Mouse (Mus musculus): ENCODE results near the gene Ryr3. TPM values are rescaled to one million over a fixed set of nuclear protein-coding genes. Genes with fewer than 3 reads are reported as not detected.

Gene Ryr3
- polyA plus RNA-seq, 1 experiment from 2014 or later, result 1.5 TPM

GRCm38 (mm10) chr2:113058914-113059313, 158.0 kb downstream of the Ryr3 start:
- Histone ChIP-seq H3K27me3 (replicated peaks; ENCODE audit: control insufficient read depth, insufficient read depth, low read length) (no peaks in the 10 kb centered on the region), H3K4me2 (ENCODE audit: low read depth, low read length) (no peak overlapping the region), H3K9me3 (ENCODE audit: control insufficient read depth, low read length) (no peaks in the 10 kb centered on the region), H3K36me3 (ENCODE audit: control insufficient read depth, insufficient read depth, low read length) (no peaks in the 10 kb centered on the region), H3K9ac (ENCODE audit: low read depth, low read length) (no peak overlapping the region), H3K4me1 (ENCODE audit: control insufficient read depth, insufficient read depth, low read length) (no peaks in the 10 kb centered on the region), H3K27ac (ENCODE audit: low read length) (no peak overlapping the region), H3K4me3 (ENCODE audit: low read length) (no peak overlapping the region)
- ATAC-seq, result no peak
- 61% methylated on average over 5 of the region's 5 CpGs for WGBS

GRCm38 (mm10) chr2:113058116-113058515, 158.8 kb downstream of the Ryr3 start:
- 63% methylated on average over 3 of the region's 3 CpGs for WGBS
- Histone ChIP-seq H3K4me2 (ENCODE audit: low read depth, low read length) (no peak overlapping the region), H3K4me3 (ENCODE audit: low read length) (no peak overlapping the region), H3K9me3 (ENCODE audit: control insufficient read depth, low read length) (no peaks in the 10 kb centered on the region), H3K4me1 (ENCODE audit: control insufficient read depth, insufficient read depth, low read length) (no peaks in the 10 kb centered on the region), H3K36me3 (ENCODE audit: control insufficient read depth, insufficient read depth, low read length) (no peaks in the 10 kb centered on the region), H3K27ac (ENCODE audit: low read length) (no peak overlapping the region), H3K9ac (ENCODE audit: low read depth, low read length) (no peak overlapping the region), H3K27me3 (replicated peaks; ENCODE audit: control insufficient read depth, insufficient read depth, low read length) (no peaks in the 10 kb centered on the region)
- ATAC-seq, result no peak

- ATAC-seq, result no peak
- H3K27ac ChIP-seq (ENCODE audit: low read length), result no peak overlapping the region
- H3K9me3 ChIP-seq (ENCODE audit: control insufficient read depth, low read length), result no peaks in the 10 kb centered on the region
- H3K36me3 ChIP-seq (ENCODE audit: control insufficient read depth, insufficient read depth, low read length), result no peaks in the 10 kb centered on the region
- whole genome bisulfite sequencing, result 70% methylated on average over 2 of the region's 2 CpGs
- no peak overlapping the region for H3K9ac ChIP-seq (ENCODE audit: low read depth, low read length)
- no peaks in the 10 kb centered on the region for H3K4me1 ChIP-seq (ENCODE audit: control insufficient read depth, insufficient read depth, low read length)
- no peak overlapping the region for H3K4me2 ChIP-seq (ENCODE audit: low read depth, low read length)
- no peak overlapping the region for H3K4me3 ChIP-seq (ENCODE audit: low read length)
- no peaks in the 10 kb centered on the region for H3K27me3 ChIP-seq (replicated peaks; ENCODE audit: control insufficient read depth, insufficient read depth, low read length)
Observed at GRCm38 (mm10) chr2:113055591-113055990, 161.3 kb downstream of the Ryr3 start.

GRCm38 (mm10) chr2:113049831-113050230, 167.1 kb downstream of the Ryr3 start:
- no peaks in the 10 kb centered on the region for H3K36me3 ChIP-seq (ENCODE audit: control insufficient read depth, insufficient read depth, low read length)
- H3K9ac ChIP-seq (ENCODE audit: low read depth, low read length), result no peak overlapping the region
- H3K27me3 ChIP-seq (replicated peaks; ENCODE audit: control insufficient read depth, insufficient read depth, low read length), result no peaks in the 10 kb centered on the region
- H3K27ac ChIP-seq (ENCODE audit: low read length), result no peak overlapping the region
- peak; percentile 86 for ATAC-seq
- no peaks in the 10 kb centered on the region for H3K9me3 ChIP-seq (ENCODE audit: control insufficient read depth, low read length)
- H3K4me1 ChIP-seq (ENCODE audit: control insufficient read depth, insufficient read depth, low read length), result no peaks in the 10 kb centered on the region
- no peak overlapping the region for H3K4me3 ChIP-seq (ENCODE audit: low read length)
- H3K4me2 ChIP-seq (ENCODE audit: low read depth, low read length), result no peak overlapping the region
- 28% methylated on average over 1 of the region's 1 CpGs for WGBS

GRCm38 (mm10) chr2:113036550-113036949, 180.3 kb downstream of the Ryr3 start:
- 84% methylated on average over 2 of the region's 2 CpGs for WGBS

GRCm38 (mm10) chr2:113030689-113031088, 186.2 kb downstream of the Ryr3 start:
- Histone ChIP-seq H3K4me3 (ENCODE audit: low read length) (no peak overlapping the region), H3K9ac (ENCODE audit: low read depth, low read length) (no peak overlapping the region), H3K27me3 (replicated peaks; ENCODE audit: control insufficient read depth, insufficient read depth, low read length) (no peaks in the 10 kb centered on the region), H3K27ac (ENCODE audit: low read length) (no peak overlapping the region), H3K4me1 (ENCODE audit: control insufficient read depth, insufficient read depth, low read length) (no peaks in the 10 kb centered on the region), H3K36me3 (ENCODE audit: control insufficient read depth, insufficient read depth, low read length) (no peaks in the 10 kb centered on the region), H3K9me3 (ENCODE audit: control insufficient read depth, low read length) (no peaks in the 10 kb centered on the region), H3K4me2 (ENCODE audit: low read depth, low read length) (no peak overlapping the region)
- whole genome bisulfite sequencing, result 92% methylated on average over 5 of the region's 5 CpGs
- ATAC-seq, result no peak

More at GRCm38 (mm10) chr2:113036550-113036949, 180.3 kb downstream of the Ryr3 start:
- Histone ChIP-seq H3K9ac (ENCODE audit: low read depth, low read length) (no peak overlapping the region), H3K27ac (ENCODE audit: low read length) (no peak overlapping the region), H3K36me3 (ENCODE audit: control insufficient read depth, insufficient read depth, low read length) (no peaks in the 10 kb centered on the region), H3K27me3 (replicated peaks; ENCODE audit: control insufficient read depth, insufficient read depth, low read length) (no peaks in the 10 kb centered on the region), H3K4me2 (ENCODE audit: low read depth, low read length) (no peak overlapping the region), H3K4me3 (ENCODE audit: low read length) (no peak overlapping the region), H3K4me1 (ENCODE audit: control insufficient read depth, insufficient read depth, low read length) (no peaks in the 10 kb centered on the region), H3K9me3 (ENCODE audit: control insufficient read depth, low read length) (no peaks in the 10 kb centered on the region)
- no peak for ATAC-seq

GRCm38 (mm10) chr2:113019896-113020295, 197.0 kb downstream of the Ryr3 start:
- ATAC-seq, result no peak
- 68% methylated on average over 7 of the region's 7 CpGs for WGBS

GRCm38 (mm10) chr2:113018278-113018677, 198.6 kb downstream of the Ryr3 start:
- WGBS, result 73% methylated on average over 1 of the region's 1 CpGs
- no peak for ATAC-seq

More at GRCm38 (mm10) chr2:113019896-113020295, 197.0 kb downstream of the Ryr3 start:
- Histone ChIP-seq H3K9ac (ENCODE audit: low read depth, low read length) (no peak overlapping the region), H3K27me3 (replicated peaks; ENCODE audit: control insufficient read depth, insufficient read depth, low read length) (no peaks in the 10 kb centered on the region), H3K4me3 (ENCODE audit: low read length) (no peak overlapping the region), H3K4me2 (ENCODE audit: low read depth, low read length) (no peak overlapping the region), H3K27ac (ENCODE audit: low read length) (no peak overlapping the region), H3K36me3 (ENCODE audit: control insufficient read depth, insufficient read depth, low read length) (no peaks in the 10 kb centered on the region), H3K9me3 (ENCODE audit: control insufficient read depth, low read length) (no peaks in the 10 kb centered on the region), H3K4me1 (ENCODE audit: control insufficient read depth, insufficient read depth, low read length) (no peaks in the 10 kb centered on the region)

GRCm38 (mm10) chr2:113016236-113016635, 200.7 kb downstream of the Ryr3 start:
- WGBS, result 80% methylated on average over 2 of the region's 2 CpGs
- H3K36me3 ChIP-seq (ENCODE audit: control insufficient read depth, insufficient read depth, low read length), result no peaks in the 10 kb centered on the region

More at GRCm38 (mm10) chr2:113018278-113018677, 198.6 kb downstream of the Ryr3 start:
- Histone ChIP-seq H3K27me3 (replicated peaks; ENCODE audit: control insufficient read depth, insufficient read depth, low read length) (no peaks in the 10 kb centered on the region), H3K9me3 (ENCODE audit: control insufficient read depth, low read length) (no peaks in the 10 kb centered on the region), H3K27ac (ENCODE audit: low read length) (no peak overlapping the region), H3K4me1 (ENCODE audit: control insufficient read depth, insufficient read depth, low read length) (no peaks in the 10 kb centered on the region), H3K4me3 (ENCODE audit: low read length) (no peak overlapping the region), H3K4me2 (ENCODE audit: low read depth, low read length) (no peak overlapping the region), H3K9ac (ENCODE audit: low read depth, low read length) (no peak overlapping the region), H3K36me3 (ENCODE audit: control insufficient read depth, insufficient read depth, low read length) (no peaks in the 10 kb centered on the region)

More at GRCm38 (mm10) chr2:113016236-113016635, 200.7 kb downstream of the Ryr3 start:
- Histone ChIP-seq H3K27me3 (replicated peaks; ENCODE audit: control insufficient read depth, insufficient read depth, low read length) (no peaks in the 10 kb centered on the region), H3K27ac (ENCODE audit: low read length) (no peak overlapping the region), H3K9me3 (ENCODE audit: control insufficient read depth, low read length) (no peaks in the 10 kb centered on the region), H3K4me2 (ENCODE audit: low read depth, low read length) (no peak overlapping the region), H3K4me3 (ENCODE audit: low read length) (no peak overlapping the region), H3K4me1 (ENCODE audit: control insufficient read depth, insufficient read depth, low read length) (no peaks in the 10 kb centered on the region), H3K9ac (ENCODE audit: low read depth, low read length) (no peak overlapping the region)
- ATAC-seq, result no peak

Measured in intestine, embryonic 16.5 days (tissue).